Mouse (Mus musculus) olfactory bulb, adult 2 months (tissue): ENCODE measurements around the gene Smox.

Experiments
- CTCF ChIP-seq: fragments of 200-500 bp; IDR thresholded peaks from 2 replicates; pipeline ENCODE4 v1.5.1; 2012; ENCODE audit warnings: low read depth, mild to moderate bottlenecking, low read length, moderate library complexity; ENCODE audit not compliant: insufficient read depth
- POLR2A ChIP-seq: fragments of 200-500 bp; IDR thresholded peaks from 2 replicates; pipeline ENCODE4 v1.6.1; 2012; ENCODE audit warnings: mild to moderate bottlenecking, low read depth, low read length, moderate library complexity; ENCODE audit not compliant: insufficient read depth

GRCm38 (mm10) chr2:131460946-131461682 lies 30.2 kb upstream of the Smox start:
- TF ChIP-seq CTCF (no peak), POLR2A (no peak)
